Mouse (Mus musculus) ovary, postnatal 10 days (tissue): ENCODE measurements around the gene Gfod2.

ENCODE experiments used
- DNase-seq: peaks from one replicate; pipeline ENCODE4 v3.0.0; 2022; ENCODE audit warnings: low spot score

Gene Gfod2

GRCm38 (mm10) chr8:105677891-105678290 is 80.6 kb downstream of the Gfod2 start:
- no peak for DNase-seq
